Mouse (Mus musculus) adrenal gland, postnatal 4 days (tissue): ENCODE measurements at regions not wholly inside any gene's neighbourhood (a gene's known extent, or its start where the extent isn't known, plus 50 kb on each side); places are given as distances from the start of the nearest gene placed in this dataset.
A peak's percentile ranks its signal among the peaks of the same experiment; 100 is the strongest.
"Not testable (repeated sequence)": the region's sequence is repeated elsewhere in the genome, so short reads cannot be mapped to it uniquely, and the experiment has no call there.

ENCODE experiments used
- DNase-seq, 2 experiments: peaks; one replicate each; pipeline ENCODE4 v3.0.0; 2021 to 2022; ENCODE audit warnings: low spot score in 2 of 2, mixed read lengths in 2 of 2

DNA sequence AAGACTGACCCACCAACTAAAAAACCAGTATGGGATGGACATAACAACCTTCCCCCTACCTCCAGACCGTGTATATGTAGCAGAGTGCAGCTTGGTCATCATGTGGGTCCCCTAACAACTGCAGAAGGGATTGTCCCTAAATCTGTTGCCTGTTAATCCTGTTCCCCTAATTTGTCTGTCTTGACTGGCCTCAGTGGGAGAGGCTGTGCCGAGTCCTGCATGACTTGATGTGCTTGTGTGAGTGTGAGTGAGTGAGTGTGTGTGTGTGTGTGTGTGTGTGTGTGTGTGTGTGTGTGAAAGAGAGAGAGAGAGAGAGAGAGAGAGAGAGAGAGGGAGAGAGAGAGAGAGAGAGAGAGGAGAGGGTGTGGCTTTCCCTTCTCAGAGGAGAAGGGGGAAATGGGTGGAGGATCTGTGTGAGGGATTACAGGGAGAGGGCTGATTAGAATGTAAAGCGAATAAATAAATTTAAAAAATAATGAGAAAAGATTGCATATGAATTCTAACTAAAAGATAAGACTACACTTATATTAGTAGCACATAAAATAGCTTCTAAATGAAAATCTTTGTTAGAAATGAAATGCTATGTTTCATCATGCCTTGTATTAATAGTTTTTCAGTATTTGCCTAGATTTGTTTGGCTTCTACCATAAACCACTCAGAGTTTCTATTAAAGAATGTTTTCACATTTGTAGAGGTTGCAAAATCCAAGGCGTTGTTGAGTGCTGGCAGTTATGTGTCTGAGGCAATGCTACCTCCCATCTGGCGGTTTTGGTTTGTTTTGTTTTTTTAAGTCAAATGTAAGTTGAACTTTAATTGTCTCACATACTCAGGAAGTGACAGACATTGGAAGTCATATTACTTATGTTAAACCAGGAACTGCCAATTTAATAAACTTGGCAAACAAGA is 740.9 kb downstream of the Abca13 start:
- no peak for DNase-seq

DNA sequence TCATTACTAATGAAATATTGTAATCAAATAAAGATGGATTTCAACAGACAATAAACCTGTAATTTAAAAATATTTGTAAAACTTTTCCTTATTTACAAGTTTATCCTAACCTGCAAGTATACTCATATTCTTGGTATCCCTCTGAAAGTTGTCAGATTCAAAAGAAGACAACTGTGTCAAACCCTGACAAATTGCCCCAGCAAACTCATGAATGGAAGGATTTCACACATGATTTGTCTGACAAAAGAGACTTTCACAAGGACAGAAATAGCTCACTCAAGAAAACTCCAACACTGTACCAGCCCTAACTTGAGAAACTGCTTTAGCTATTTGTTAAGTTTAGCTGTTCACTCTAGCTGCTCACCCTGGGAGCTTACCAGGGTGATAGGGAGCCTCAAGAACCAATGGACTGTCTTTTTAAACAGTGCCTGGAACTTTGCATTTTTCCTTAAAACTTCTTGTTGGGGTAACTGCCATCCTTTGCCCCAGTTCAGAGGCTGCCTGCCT is 771.0 kb downstream of the Abca13 start:
- no peak for DNase-seq

GRCm38 (mm10) chr11:9982974-9983373 is 791.2 kb downstream of the Abca13 start:
- DNase-seq: no peak

- DNase-seq: no peak
Observed at GRCm38 (mm10) chr11:9994601-9995166, 802.9 kb downstream of the Abca13 start.

DNA sequence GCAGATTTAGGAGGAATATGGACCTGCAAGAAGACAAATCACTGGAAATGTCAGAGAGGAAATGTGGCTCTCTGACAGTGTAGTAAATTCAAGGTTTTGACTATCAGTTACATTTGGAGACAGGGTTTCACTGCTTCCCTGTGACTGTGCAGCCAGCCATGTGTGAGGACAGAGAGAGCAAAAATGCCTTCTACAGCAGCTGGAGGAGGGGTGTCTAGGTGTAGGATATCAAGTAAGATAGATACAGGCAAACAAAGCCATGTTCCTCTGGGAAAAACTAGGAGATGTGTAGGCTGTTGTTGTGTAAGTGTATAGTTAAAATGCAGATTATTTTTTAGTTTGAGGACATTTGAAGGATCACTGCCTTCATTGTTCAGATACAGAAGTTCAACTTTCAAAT is 803.6 kb downstream of the Abca13 start:
- DNase-seq: no peak

DNA sequence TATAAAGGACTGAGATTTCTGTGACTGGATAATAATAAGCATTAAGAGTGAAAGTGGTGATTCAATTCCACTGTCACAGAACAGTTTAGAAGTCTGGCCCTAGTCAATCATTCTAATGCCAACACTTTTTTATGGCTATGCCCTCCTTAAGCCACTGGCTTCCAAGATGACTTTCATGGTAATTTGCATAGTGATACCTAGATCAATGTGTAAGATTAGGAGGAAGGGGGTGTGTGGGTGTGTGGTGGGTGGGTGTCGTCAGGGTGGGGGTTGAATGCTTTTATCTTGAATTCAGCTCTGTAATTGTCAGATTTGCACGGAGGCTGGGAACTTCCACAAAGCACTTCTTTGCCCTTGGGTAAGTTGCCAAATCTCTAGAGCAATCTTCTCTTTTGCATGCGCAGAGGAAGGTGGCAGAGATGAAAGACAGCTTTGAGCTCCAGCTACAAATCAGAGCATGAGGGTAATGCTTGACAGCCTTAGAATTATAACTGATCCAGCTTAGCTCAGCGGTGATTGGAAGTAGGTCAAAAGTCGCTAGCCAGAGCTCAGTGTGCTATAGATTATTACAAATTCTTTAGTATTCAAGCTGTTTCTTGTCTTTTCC is 805.9 kb downstream of the Abca13 start:
- DNase-seq: peak in 1 of 2 experiments; percentile 6

- DNase-seq: no peak
Observed at GRCm38 (mm10) chr11:10002170-10002569, 810.4 kb downstream of the Abca13 start.

GRCm38 (mm10) chr11:10006881-10007280 is 815.1 kb downstream of the Abca13 start:
- no peak for DNase-seq

GRCm38 (mm10) chr11:10046593-10046992 is 854.9 kb downstream of the Abca13 start:
- no peak for DNase-seq

GRCm38 (mm10) chr11:10051584-10052210 is 860.0 kb downstream of the Abca13 start:
- DNase-seq: no peak

DNA sequence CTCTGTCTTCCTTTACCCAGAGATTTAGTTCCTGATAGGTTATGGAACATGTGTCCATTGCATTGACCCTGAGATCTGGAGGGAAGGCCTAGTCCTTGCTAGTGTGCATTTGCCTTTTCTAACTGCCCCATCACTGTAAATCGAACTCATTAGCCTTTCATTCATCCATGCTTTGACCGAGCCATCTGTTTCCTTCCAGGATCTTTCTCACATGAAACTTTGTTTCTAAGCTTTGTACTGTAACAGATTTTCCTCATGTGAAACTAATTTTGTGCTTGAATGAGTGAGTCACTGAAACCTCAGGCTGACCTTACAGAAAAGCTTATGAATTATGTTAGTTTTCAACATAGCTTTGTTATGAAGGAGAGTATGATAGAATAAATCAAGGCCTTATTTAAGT is 880.1 kb downstream of the Abca13 start:
- DNase-seq: no peak

DNA sequence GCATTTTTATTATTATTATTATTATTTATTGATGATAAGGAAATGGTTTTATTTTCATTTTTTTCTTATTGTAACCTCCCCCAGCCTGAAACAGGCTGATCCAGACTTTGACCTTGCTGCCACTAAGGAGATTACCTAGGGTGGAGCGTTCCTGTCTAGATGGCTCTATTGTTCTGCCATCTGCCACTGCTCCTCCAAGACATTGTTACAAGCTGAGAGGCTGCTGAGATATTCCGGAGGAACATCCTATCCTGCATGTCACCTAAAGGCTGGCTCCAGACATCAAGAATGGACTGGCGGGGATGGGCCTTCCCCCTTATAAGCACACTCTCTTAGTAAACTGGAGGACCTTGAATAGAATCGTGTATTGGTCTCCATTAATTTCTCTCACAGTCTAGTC is 896.2 kb downstream of the Abca13 start:
- DNase-seq: no peak

- DNase-seq: not testable (repeated sequence)
Observed at GRCm38 (mm10) chr11:10102314-10102713, 910.6 kb downstream of the Abca13 start.

DNA sequence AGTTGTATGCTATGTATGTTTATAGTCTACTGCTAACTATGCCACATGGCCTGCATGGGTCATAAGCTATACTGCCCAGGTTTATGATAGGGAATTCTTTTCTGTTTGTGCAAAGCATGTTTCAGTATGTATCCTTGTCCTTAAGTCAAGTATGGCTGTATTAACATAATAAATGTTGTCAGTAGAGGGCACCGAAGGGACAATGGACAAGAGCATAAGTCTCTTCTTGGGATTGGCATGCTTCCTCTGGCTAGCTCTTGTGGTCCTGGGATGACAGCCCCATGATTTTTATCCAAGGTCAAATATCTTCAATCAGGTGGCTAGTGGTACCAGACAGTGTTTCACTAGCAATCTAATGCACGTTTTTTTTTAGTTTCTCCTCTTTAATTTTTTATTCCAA is 913.3 kb downstream of the Abca13 start:
- DNase-seq: no peak

DNA sequence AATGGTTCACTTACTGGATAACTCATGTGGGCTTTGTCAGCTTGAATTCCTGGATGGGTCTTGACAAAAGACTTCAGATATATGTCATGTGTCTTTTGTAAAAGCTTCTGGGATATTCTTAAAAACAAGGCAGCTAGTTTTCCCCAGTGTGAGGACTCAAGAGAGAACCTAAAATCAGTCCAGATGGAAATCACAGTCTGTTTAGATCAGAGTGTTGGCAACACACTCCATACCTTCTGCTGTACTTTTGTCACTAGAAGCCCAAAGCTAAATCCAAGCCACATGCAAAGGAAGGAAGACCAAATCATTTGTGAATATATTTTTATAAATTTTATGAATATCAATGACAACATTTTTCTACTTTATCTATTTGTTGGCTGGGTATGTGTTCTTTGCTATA is 950.4 kb downstream of the Abca13 start:
- no peak for DNase-seq

DNA sequence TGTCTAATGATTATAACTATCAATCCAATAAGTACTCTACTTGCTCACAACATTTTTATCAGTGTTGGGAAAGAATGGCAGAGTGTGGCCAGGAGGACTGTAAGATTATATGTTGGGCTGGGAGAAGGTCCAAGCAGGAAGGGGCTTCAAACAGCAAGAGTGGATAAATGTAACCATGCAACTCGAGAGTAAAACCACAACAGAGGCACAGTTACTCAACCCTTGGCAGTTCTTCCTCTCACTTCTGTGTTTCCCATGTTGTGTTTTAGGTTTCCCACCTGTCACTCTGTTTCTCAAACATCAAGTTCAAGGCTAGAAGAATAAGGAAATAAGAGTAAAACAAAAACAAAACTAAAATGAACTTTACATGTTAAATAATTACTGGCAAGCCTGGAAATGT is 957.4 kb downstream of the Abca13 start:
- no peak for DNase-seq

DNA sequence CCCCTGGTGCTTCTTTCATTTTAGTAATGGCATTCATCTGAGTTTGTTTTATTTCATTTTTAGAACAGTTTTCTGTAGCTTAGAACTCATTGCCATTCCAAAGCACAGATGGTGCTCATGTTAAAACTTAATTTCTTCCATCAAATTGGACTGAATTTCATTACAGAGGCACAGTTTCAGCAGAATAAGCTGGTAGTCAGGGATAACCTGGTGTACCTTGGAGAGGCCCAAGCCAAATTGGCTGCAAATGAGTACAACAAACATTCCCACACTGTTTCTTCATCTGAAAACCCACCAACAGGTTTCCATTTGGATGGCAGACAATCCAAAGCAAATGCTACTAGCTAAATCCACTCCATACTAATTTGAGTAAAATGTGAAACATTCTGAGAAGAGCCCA is 960.2 kb upstream of the Vwc2 start:
- no peak for DNase-seq

DNA sequence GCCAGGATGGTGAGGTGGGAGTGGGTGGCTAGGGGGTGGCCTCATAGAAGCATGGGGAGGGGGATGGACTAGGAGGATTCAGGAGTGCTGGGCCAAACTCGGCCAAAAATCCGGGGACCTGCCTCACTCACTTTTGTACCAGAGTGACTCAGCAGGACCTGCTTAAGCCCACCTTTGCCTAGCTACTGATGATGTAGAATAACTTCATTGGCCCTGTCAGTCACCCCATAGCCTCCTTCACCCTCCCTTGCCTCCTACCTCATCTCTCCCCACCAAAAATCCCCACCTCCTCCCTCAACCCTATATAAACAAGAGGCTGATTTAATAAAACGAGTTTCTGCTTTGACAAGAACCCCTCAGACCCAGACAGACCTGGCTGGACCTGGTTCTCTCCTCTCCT is 920.3 kb upstream of the Vwc2 start:
- no peak for DNase-seq

DNA sequence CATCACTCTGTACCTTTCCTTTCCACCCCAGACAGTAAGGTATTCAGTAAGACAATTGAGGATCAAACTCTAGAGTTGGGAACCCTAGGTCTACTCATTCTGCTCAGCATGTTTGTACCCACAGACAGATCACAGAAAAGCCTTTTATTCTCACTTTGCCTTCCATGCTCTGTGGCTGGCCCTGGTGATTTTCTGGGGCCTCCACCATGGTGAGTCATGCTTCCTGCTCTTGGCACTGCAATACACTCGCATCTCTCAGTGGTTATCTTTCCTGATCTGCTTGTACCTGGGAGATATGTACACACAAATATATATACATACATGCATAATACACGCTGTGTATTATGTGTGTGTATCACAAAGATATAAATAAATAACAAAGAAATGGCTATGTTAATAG is 919.2 kb upstream of the Vwc2 start:
- no peak for DNase-seq

DNA sequence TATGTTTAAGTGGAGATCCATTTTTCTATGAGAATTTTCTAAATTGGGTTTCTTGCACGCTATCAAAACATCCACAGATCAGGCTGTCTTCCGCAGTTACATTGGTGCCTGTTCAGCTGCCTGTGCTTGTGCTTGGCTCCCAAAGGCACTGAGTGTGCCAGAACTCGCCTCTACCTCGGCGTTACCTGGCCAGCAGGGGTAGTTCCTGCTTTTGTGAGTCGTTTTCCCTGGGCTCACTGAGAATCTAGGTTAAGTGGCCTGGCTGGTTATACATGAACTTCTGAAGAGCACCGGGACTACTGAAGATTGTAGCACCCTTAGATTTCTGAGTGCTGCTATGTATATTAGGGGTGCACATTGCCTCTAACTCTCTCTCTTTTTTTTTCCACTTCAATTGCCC is 913.0 kb upstream of the Vwc2 start:
- DNase-seq: no peak

GRCm38 (mm10) chr11:10205257-10205656 is 908.8 kb upstream of the Vwc2 start:
- DNase-seq: no peak
